Mouse (Mus musculus) midbrain, embryonic 12.5 days (tissue): ENCODE data around the gene Scnn1a. TPM values are rescaled to one million over a fixed set of nuclear protein-coding genes. Genes with fewer than 3 reads are reported as not detected.

Source experiments
- ATAC-seq: fragments of 200-750 bp; cut with Nextera tagmentation; 2 replicates; pipeline ENCODE4 v1.8.0; 2017; ENCODE audit warnings: low read depth, moderate TSS enrichment, moderate library complexity; ENCODE audit not compliant: low FRiP score
- H3K27ac ChIP-seq: fragments of 300-500 bp; sonication (generic); replicated peaks from 2 replicates; pipeline ENCODE4 v1.5.1; 2016; ENCODE audit warnings: mild to moderate bottlenecking
- H3K27me3 ChIP-seq: fragments of 300-500 bp; sonication (generic); 2 replicates; pipeline ENCODE4 v1.6.1; 2016; ENCODE audit warnings: mild to moderate bottlenecking
- H3K36me3 ChIP-seq: fragments of 300-500 bp; sonication (generic); 2 replicates; pipeline ENCODE4 v1.6.1; 2016
- H3K4me1 ChIP-seq: fragments of 300-500 bp; sonication (generic); 2 replicates; pipeline ENCODE4 v1.6.1; 2016
- H3K4me2 ChIP-seq: fragments of 300-500 bp; sonication (generic); replicated peaks from 2 replicates; pipeline ENCODE4 v1.6.1; 2016; ENCODE audit warnings: mild to moderate bottlenecking, moderate library complexity
- H3K4me3 ChIP-seq: fragments of 300-500 bp; sonication (generic); 2 replicates; pipeline ENCODE4 v1.5.1; 2016; ENCODE audit warnings: mild to moderate bottlenecking
- H3K9ac ChIP-seq: fragments of 300-500 bp; sonication (generic); replicated peaks from 2 replicates; pipeline ENCODE4 v1.6.1; 2016; ENCODE audit warnings: mild to moderate bottlenecking, moderate library complexity
- H3K9me3 ChIP-seq: fragments of 300-500 bp; sonication (generic); 2 replicates; pipeline ENCODE4 v1.6.1; 2016; ENCODE audit warnings: mild to moderate bottlenecking
- WGBS: fragments of 180-500 bp; shearing (Covaris S2); methylation state at CpG from one replicate; pipeline ENCODE4 v1.1.7; 2016; 5-methylcytosine and 5-hydroxymethylcytosine counted together
- polyA plus RNA-seq: library from polyadenylated mRNA; unstranded; fragments of >200 nt; fragmentation: Nextera tagmentation; extraction: Ambion mirVana; gene quantifications from 2 replicates; pipeline ENCODE4 v1.2.1, GENCODE M21; 2016

The Scnn1a gene
- polyA plus RNA-seq, 1 experiment from 2014 or later, result 0.43 TPM

DNA sequence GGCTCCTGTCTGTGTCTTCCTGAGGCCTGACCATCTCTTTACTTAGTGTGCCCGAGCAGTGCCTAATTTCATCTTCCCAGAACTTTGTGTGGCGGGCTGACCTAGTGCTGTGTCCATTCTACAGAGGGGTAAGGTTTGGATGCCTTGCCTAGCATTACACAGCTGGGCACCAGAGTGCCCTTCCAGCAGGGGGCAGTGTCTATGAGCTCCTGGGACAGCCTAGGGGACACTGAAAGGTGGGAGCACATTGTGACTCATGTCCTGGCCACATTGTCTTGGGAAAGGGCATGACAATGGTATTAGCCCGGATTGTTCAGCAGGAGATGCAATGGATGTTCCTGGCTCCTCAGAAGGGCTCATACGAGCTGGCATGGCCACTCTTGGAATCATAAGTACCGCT, 7.8 kb downstream of the Scnn1a start:
- Histone ChIP-seq H3K4me3 (no peak overlapping the region), H3K4me2 (no peak overlapping the region)
- WGBS, result 81% methylated on average over 5 of the region's 5 CpGs

DNA sequence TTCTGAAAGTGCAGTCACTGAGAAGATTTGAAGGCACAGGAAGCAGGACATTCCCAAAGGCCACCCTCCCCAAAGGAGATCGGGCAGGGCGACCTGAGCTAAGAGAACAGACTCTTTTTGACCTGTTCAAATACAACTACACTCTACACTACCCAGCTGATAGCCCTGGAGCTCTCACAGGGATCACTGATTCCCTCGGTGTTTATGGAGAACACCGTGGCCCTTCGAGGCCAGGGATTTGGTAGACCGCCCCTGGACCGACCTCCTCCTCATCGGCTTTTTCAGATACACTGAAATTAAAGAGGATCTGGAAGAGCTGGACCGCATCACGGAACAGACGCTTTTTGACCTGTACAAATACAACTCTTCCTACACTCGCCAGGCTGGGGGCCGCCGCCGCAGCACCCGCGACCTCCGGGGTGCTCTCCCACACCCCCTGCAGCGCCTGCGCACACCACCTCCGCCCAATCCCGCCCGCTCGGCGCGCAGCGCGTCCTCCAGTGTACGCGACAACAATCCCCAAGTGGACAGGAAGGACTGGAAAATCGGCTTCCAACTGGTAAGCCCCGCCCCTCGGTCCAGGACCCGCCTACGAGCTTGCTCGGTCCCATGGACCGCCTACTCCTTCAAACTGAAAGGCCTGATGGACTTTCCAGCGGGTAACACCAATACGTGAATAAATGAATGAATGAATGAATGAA, 10.3 kb downstream of the Scnn1a start:
- Histone ChIP-seq H3K9ac (peak overlapping the region; percentile 62), H3K27me3 (0 out of 2 replicates have a peak, but pooled peaks cover 4% of the 10 kb centered on the region), H3K4me3 (peak overlapping the region; percentile 49), H3K36me3 (no peaks in the 10 kb centered on the region), H3K9me3 (no peaks in the 10 kb centered on the region), H3K4me1 (peaks cover 7% of the 10 kb centered on the region; the same call in 1 of the 2 replicates), H3K4me2 (peak overlapping the region; percentile 78), H3K27ac (no peak overlapping the region)
- 1% methylated on average over 39 of the region's 39 CpGs for WGBS
- ATAC-seq, result peak; percentile 84

More for the DNA sequence above, 7.8 kb downstream of the Scnn1a start:
- no peak for ATAC-seq
- Histone ChIP-seq H3K27ac (no peak overlapping the region), H3K27me3 (peaks cover 11% of the 10 kb centered on the region; the same call in 1 of the 2 replicates), H3K9ac (no peak overlapping the region), H3K36me3 (no peaks in the 10 kb centered on the region), H3K4me1 (peaks cover 7% of the 10 kb centered on the region; the same call in 1 of the 2 replicates), H3K9me3 (no peaks in the 10 kb centered on the region)

GRCm38 (mm10) chr6:125333112-125333899, 12.8 kb downstream of the Scnn1a start:
- WGBS, result 78% methylated on average over 14 of the region's 14 CpGs
- no peak overlapping the region for H3K4me2 ChIP-seq
- H3K9ac ChIP-seq, result no peak overlapping the region
- peaks cover 7% of the 10 kb centered on the region; the same call in 1 of the 2 replicates for H3K4me1 ChIP-seq
- H3K27me3 ChIP-seq, result 0 out of 2 replicates have a peak, but pooled peaks cover 8% of the 10 kb centered on the region
- no peak overlapping the region for H3K4me3 ChIP-seq
- no peak for ATAC-seq
- no peaks in the 10 kb centered on the region for H3K36me3 ChIP-seq
- no peak overlapping the region for H3K27ac ChIP-seq
- H3K9me3 ChIP-seq, result no peaks in the 10 kb centered on the region

- Histone ChIP-seq H3K9me3 (no peaks in the 10 kb centered on the region), H3K4me3 (no peak overlapping the region), H3K4me1 (peaks cover 7% of the 10 kb centered on the region; the same call in 1 of the 2 replicates), H3K36me3 (no peaks in the 10 kb centered on the region), H3K27ac (no peak overlapping the region), H3K4me2 (no peak overlapping the region), H3K9ac (no peak overlapping the region), H3K27me3 (0 out of 2 replicates have a peak, but pooled peaks cover 8% of the 10 kb centered on the region)
- 53% methylated on average over 2 of the region's 2 CpGs for WGBS
- ATAC-seq, result no peak
Measured at GRCm38 (mm10) chr6:125334356-125334755, 13.9 kb downstream of the Scnn1a start.

DNA sequence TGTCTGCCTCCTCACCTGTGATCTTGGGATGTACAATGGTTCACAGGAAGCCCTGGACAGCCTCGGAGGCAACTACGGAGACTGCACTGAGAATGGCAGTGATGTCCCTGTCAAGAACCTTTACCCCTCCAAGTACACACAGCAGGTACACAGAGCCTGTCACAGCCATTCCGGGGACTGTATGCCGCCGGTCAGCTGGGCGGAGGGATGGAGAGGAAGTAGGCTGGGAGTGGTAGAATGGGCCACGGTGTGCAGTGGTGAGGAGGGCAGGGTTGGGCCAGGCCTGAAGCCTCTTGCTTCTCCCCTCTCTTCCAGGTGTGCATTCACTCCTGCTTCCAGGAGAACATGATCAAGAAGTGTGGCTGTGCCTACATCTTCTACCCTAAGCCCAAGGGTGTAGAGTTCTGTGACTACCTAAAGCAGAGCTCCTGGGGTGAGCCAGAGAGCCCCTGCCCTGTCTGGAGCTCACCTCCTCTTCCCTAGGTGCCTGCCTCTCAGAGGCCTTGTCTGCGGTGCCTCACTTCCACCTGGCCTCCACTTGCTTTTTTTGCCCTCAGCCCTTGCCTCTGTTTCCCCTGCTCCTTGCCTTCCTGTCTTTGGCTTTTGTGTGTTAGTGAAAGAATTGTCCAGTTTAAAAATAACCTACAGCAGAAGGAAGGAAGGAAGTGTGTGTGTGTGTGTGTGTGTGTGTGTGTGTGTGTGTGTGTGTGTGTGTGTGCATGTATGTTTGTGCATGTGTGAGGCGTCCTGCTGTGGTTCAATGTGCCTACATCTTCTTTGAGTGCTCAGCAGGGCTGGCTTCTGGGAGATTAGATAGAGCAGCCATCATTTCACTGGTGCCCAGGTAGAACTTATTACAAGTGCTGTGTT, 18.6 kb downstream of the Scnn1a start:
- Histone ChIP-seq H3K4me2 (no peak overlapping the region), H3K9ac (no peak overlapping the region), H3K9me3 (no peaks in the 10 kb centered on the region), H3K36me3 (no peaks in the 10 kb centered on the region), H3K4me3 (no peak overlapping the region), H3K4me1 (no peaks in the 10 kb centered on the region), H3K27me3 (peaks cover 7% of the 10 kb centered on the region; the same call in 1 of the 2 replicates), H3K27ac (no peak overlapping the region)
- 82% methylated on average over 9 of the region's 9 CpGs for WGBS
- ATAC-seq, result no peak

DNA sequence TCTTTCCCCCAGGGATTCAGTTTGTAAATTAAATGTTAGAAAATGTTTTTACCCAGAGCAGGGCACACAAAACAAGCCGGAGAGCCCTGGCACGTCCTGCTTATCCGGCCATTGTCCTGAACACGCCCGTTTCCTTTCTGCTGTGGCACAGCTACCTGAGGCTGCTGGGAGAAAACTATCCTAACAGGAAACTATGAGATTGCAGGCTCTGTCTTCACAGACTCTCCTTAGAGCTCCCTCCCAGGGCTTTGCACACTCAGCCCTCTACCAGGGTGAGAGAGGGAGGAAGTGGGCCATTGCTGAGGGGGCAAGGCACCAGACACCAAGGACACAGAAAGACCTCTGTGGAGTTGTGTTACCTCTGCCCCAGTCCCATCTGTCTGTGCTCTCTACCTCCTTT, 19.8 kb downstream of the Scnn1a start:
- H3K27me3 ChIP-seq, result peaks cover 17% of the 10 kb centered on the region; the same call in 1 of the 2 replicates
- no peak for ATAC-seq
- no peaks in the 10 kb centered on the region for H3K36me3 ChIP-seq
- H3K4me2 ChIP-seq, result no peak overlapping the region
- WGBS, result 76% methylated on average over 5 of the region's 5 CpGs
- H3K9me3 ChIP-seq, result no peaks in the 10 kb centered on the region
- H3K27ac ChIP-seq, result 0 out of 2 replicates have a peak overlapping the region, but pooled peaks have one; percentile 15
- no peak overlapping the region for H3K4me3 ChIP-seq
- no peaks in the 10 kb centered on the region for H3K4me1 ChIP-seq
- H3K9ac ChIP-seq, result no peak overlapping the region

DNA sequence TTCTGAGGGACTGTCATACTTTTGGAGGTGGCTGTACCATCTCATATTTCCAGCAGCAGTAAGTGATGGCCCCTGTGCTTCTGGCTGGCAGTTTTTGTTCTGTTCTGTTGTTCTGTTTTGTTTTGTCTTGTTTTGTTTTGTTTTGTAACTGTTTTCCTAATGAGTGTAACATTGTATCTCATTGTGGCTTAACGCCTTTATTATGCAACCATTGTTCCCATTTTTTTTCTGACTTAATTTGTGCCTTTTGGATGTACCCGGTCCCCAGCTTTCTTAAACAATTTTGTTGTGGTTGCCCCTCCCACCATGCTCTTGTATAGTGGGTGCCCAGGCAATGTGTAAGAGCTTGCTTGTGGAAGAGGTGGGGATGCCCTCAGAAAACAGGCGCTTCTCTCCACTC, 21.7 kb downstream of the Scnn1a start:
- Histone ChIP-seq H3K4me3 (no peak overlapping the region), H3K9ac (no peak overlapping the region), H3K36me3 (no peaks in the 10 kb centered on the region), H3K4me1 (no peaks in the 10 kb centered on the region), H3K4me2 (no peak overlapping the region), H3K27ac (no peak overlapping the region), H3K9me3 (no peaks in the 10 kb centered on the region), H3K27me3 (peaks cover 17% of the 10 kb centered on the region; the same call in 1 of the 2 replicates)
- 63% methylated on average over 3 of the region's 3 CpGs for WGBS
- no peak for ATAC-seq

- Histone ChIP-seq H3K4me2 (no peak overlapping the region), H3K9me3 (no peaks in the 10 kb centered on the region), H3K27me3 (peaks cover 24% of the 10 kb centered on the region), H3K27ac (no peak overlapping the region), H3K4me1 (peaks cover 4% of the 10 kb centered on the region), H3K36me3 (no peaks in the 10 kb centered on the region), H3K9ac (no peak overlapping the region), H3K4me3 (no peak overlapping the region)
- WGBS, result 53% methylated on average over 8 of the region's 8 CpGs
- no peak for ATAC-seq
Measured at GRCm38 (mm10) chr6:125344084-125344483, 23.6 kb downstream of the Scnn1a start.

GRCm38 (mm10) chr6:125344866-125345265, 24.4 kb downstream of the Scnn1a start:
- Histone ChIP-seq H3K9ac (no peak overlapping the region), H3K4me1 (peaks cover 11% of the 10 kb centered on the region), H3K27me3 (peaks cover 24% of the 10 kb centered on the region), H3K36me3 (no peaks in the 10 kb centered on the region), H3K27ac (no peak overlapping the region), H3K4me2 (no peak overlapping the region), H3K9me3 (no peaks in the 10 kb centered on the region), H3K4me3 (no peak overlapping the region)
- ATAC-seq, result no peak
- WGBS, result 72% methylated on average over 4 of the region's 4 CpGs

DNA sequence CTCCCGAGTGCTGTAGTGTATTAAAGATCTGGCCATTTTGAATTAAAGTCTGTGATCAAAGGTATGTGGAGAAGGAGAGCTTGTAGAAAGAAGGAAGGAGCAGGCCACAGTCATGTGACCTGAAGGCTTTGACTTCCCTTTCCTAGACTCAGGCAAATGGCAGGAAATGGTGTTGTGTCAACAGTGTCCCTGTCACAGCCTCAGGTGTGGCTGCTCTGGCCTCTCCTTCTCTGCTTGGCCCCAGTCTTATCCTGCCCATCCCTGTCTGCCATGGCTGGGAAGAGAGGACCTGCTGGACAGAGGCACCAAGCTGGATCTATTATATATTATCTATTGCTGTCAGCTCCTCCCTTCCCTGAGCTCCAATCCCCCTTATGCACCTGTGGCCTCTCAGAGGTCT, 25.2 kb downstream of the Scnn1a start:
- Histone ChIP-seq H3K9ac (no peak overlapping the region), H3K4me1 (peaks cover 18% of the 10 kb centered on the region), H3K27me3 (peaks cover 24% of the 10 kb centered on the region), H3K27ac (no peak overlapping the region), H3K4me2 (no peak overlapping the region), H3K36me3 (no peaks in the 10 kb centered on the region), H3K9me3 (no peaks in the 10 kb centered on the region), H3K4me3 (no peak overlapping the region)
- no peak for ATAC-seq
- WGBS, result 74% methylated on average over 1 of the region's 1 CpGs

GRCm38 (mm10) chr6:125346029-125346428, 25.6 kb downstream of the Scnn1a start:
- H3K9ac ChIP-seq, result no peak overlapping the region
- no peaks in the 10 kb centered on the region for H3K9me3 ChIP-seq
- no peak overlapping the region for H3K4me2 ChIP-seq
- H3K4me1 ChIP-seq, result peaks cover 22% of the 10 kb centered on the region
- H3K36me3 ChIP-seq, result no peaks in the 10 kb centered on the region
- no peak overlapping the region for H3K4me3 ChIP-seq
- no peak overlapping the region for H3K27ac ChIP-seq
- H3K27me3 ChIP-seq, result peaks cover 22% of the 10 kb centered on the region
- ATAC-seq, result no peak
- 50% methylated on average over 2 of the region's 2 CpGs for WGBS
